Mouse (Mus musculus) bone marrow, adult 2 months (tissue): Measurements from ENCODE around the gene Pmm1.

Experiments
- CTCF ChIP-seq: fragments of 200-500 bp; IDR thresholded peaks from 2 replicates; pipeline ENCODE4 v1.5.1; 2011; ENCODE audit warnings: low read length, control low read depth; ENCODE audit not compliant: control insufficient read depth, insufficient read depth
- POLR2A ChIP-seq: fragments of 200-500 bp; IDR thresholded peaks from 2 replicates; pipeline ENCODE4 v1.6.1; 2011; ENCODE audit warnings: low read depth, mild to moderate bottlenecking, control low read depth, low read length, borderline replicate concordance; ENCODE audit not compliant: control insufficient read depth

DNA sequence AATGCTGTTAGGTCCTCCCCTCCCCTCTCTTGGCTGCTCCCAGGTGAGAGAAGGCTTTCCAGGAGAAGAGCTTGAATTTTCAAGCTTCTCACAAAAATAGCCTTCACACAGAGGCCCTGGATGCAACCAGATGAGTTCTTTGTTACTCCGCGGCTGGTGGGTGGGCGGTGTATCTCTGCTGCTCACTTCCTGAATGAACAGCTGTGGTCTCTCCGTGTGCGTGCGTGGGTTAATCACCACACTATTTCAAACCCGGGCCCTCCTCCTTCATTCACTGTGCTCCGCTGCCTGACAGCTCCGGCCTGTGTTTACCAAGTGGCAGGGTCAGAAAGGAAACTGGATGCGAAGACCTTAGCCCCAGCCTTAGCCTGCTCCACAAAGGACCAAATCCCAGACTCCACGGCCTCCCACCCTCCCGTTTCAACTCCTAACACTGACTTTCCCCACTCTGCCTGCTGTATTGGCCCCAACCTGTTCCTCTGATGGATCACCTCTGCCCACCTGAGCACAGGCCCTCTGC, 27.7 kb downstream of the Pmm1 start:
- TF ChIP-seq POLR2A, result no peak
- TF ChIP-seq CTCF, result no peak
